Mouse (Mus musculus): ENCODE data around the gene Glyctk.

DNA sequence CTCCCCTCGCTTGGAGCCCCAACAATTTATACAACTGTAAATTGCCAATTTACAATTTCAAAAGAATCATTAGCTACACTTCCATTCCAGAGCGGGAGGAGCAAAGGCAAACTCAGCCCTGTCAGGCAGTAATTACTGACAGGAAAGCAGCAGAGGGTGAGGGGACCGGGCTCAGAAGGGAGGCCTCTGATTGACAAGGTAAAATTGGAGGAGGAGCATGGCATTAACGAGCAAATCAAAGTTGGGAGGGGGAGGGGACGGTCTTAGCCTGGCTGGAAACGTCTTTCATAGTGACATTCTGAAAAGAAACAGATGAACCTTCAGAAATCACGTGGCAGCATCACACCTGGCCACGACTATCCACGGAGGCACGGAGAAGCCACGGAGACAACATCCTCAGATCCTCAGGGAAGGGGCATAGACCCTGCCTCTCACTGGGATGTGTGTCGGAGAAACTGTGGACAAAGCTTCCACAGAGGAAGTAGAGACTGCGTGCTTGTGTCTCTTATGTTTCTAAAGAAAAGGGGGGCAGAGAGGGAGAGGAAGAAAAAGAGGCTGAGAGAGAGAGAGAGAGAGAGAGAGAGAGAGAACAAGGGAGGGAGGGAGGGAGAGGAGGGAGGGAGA, 42.0 kb downstream of the Glyctk start:
- TF ChIP-seq POLR2A (IDR thresholded peaks at IDR 0.05; ENCODE audit: control insufficient read depth, low read depth, low read length) (no peak), CTCF (IDR thresholded peaks at IDR 0.05; ENCODE audit: control insufficient read depth, insufficient read depth, insufficient replicate concordance, low read depth, low read length) (no peak)
